Mouse (Mus musculus) stomach, embryonic 14.5 days (tissue): Measurements from ENCODE around the gene Stxbp1. TPM values are rescaled to one million over a fixed set of nuclear protein-coding genes. Genes with fewer than 3 reads are reported as not detected.

Experiments used
- ATAC-seq: fragments of 200-750 bp; cut with Nextera tagmentation; 2 replicates; pipeline ENCODE4 v1.8.0; 2017; ENCODE audit warnings: low read depth, moderate TSS enrichment; ENCODE audit not compliant: insufficient number of reproducible peaks, insufficient read depth, low FRiP score
- H3K27ac ChIP-seq: fragments of 300-500 bp; sonication (generic); 2 replicates; pipeline ENCODE4 v1.5.1; 2014; ENCODE audit warnings: mild to moderate bottlenecking, low read length, moderate library complexity, mixed read lengths
- H3K27me3 ChIP-seq: fragments of 300-500 bp; sonication (generic); 2 replicates; pipeline ENCODE4 v1.6.1; 2014; ENCODE audit warnings: low read length, control low read depth, mixed read lengths; ENCODE audit not compliant: control insufficient read depth, insufficient read depth
- H3K36me3 ChIP-seq: fragments of 300-500 bp; sonication (generic); 2 replicates; pipeline ENCODE4 v1.6.1; 2014; ENCODE audit warnings: mild to moderate bottlenecking, control low read depth, low read length, moderate library complexity, mixed read lengths; ENCODE audit not compliant: control insufficient read depth, insufficient read depth
- H3K4me1 ChIP-seq: fragments of 300-500 bp; sonication (generic); 2 replicates; pipeline ENCODE4 v1.6.1; 2014; ENCODE audit warnings: low read length, control low read depth, mixed read lengths; ENCODE audit not compliant: control insufficient read depth, insufficient read depth
- H3K4me2 ChIP-seq: fragments of 300-500 bp; sonication (generic); replicated peaks from 2 replicates; pipeline ENCODE4 v1.6.1; 2014; ENCODE audit warnings: low read depth, low read length, control low read depth
- H3K4me3 ChIP-seq: fragments of 300-500 bp; sonication (generic); 2 replicates; pipeline ENCODE4 v1.5.1; 2014; ENCODE audit warnings: low read depth, low read length, control low read depth
- H3K9ac ChIP-seq: fragments of 300-500 bp; sonication (generic); replicated peaks from 2 replicates; pipeline ENCODE4 v1.6.1; 2014; ENCODE audit warnings: low read depth, mild to moderate bottlenecking, control low read depth, low read length, moderate library complexity, mixed read lengths
- H3K9me3 ChIP-seq: fragments of 300-500 bp; sonication (generic); 2 replicates; pipeline ENCODE4 v1.6.1; 2016; ENCODE audit warnings: low read depth, low read length, control low read depth; ENCODE audit not compliant: control insufficient read depth
- WGBS: fragments of 180-500 bp; shearing (Covaris S2); extraction: QIAGEN DNeasy Blood & Tissue Kit; methylation state at CpG from one replicate; pipeline ENCODE4 v1.1.7; 2014; 5-methylcytosine and 5-hydroxymethylcytosine counted together
- polyA plus RNA-seq: library from polyadenylated mRNA; unstranded; fragments of >200 nt; fragmentation: Nextera tagmentation; extraction: Ambion mirVana; gene quantifications from 2 replicates; pipeline ENCODE4 v1.2.1, GENCODE M21; 2014

Stxbp1 gene
- polyA plus RNA-seq, 1 experiment from 2014 or later, result 23.5 TPM

GRCm38 (mm10) chr2:32877303-32877702 is 30.3 kb upstream of the Stxbp1 start:
- Histone ChIP-seq H3K27ac (peak overlapping the region; percentile 66; the same call in 1 of the 2 replicates), H3K36me3 (no peaks in the 10 kb centered on the region)

DNA sequence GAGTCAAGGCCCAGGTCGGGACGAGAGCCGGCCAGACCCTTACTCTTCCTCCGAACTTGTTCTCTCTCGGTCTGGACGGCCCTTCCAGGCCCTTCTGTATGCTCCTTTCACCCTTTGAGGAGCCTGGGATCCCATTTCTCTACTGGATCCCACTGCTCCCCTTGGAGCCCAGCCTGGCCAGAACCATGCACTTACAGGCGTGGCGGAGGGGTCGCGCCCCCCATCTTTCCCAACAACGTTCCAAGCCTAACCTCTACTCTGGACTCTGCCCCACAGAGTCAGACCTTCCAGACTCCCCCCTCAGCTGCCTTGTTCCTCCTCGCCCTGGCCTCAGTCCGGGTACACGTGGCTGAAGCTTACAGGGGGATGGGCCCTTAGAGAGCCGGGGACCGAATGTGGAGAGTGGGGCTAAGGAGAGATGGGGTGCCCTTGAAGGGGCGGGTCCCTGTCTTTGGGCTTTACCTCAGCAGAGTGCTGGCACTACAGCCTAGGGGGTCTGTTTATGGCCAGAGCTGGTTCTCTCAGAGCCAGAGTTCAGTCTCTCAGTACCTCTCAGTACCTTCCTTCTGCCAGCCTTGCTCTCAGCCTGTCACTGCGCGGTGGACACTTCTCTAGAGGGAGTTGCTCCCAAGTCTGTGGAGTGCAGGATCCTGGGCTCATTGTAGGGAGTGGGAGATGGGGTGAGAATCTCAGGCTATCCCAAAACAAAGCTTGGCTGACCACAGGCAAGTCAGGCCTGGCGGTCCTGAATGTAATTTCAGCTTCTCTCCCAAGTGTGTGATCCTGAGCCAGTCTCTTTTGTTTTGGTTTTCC is 29.7 kb upstream of the Stxbp1 start:
- Histone ChIP-seq H3K27ac (peak overlapping the region; percentile 66), H3K9me3 (no peaks in the 10 kb centered on the region), H3K4me3 (peak overlapping the region; percentile 78), H3K4me1 (peaks cover 51% of the 10 kb centered on the region), H3K4me2 (peak overlapping the region; percentile 89), H3K27me3 (no peaks in the 10 kb centered on the region), H3K9ac (peak overlapping the region; percentile 83), H3K36me3 (no peaks in the 10 kb centered on the region)
- no peak for ATAC-seq
- WGBS, result 3% methylated on average over 20 of the region's 20 CpGs

More at GRCm38 (mm10) chr2:32877303-32877702, 30.3 kb upstream of the Stxbp1 start:
- Histone ChIP-seq H3K9me3 (no peaks in the 10 kb centered on the region), H3K4me1 (peaks cover 57% of the 10 kb centered on the region), H3K27me3 (no peaks in the 10 kb centered on the region), H3K4me2 (peak overlapping the region; percentile 89), H3K9ac (peak overlapping the region; percentile 83), H3K4me3 (peak overlapping the region; percentile 78)
- ATAC-seq, result no peak
- WGBS, result 33% methylated on average over 5 of the region's 5 CpGs

- Histone ChIP-seq H3K9me3 (no peaks in the 10 kb centered on the region), H3K27me3 (no peaks in the 10 kb centered on the region), H3K4me3 (peak within 1 kb of the TSS; percentile 78), H3K36me3 (no peaks in the 10 kb centered on the region), H3K9ac (peak within 1 kb of the TSS; percentile 83), H3K27ac (peak within 1 kb of the TSS; percentile 88), H3K4me2 (peak within 1 kb of the TSS; percentile 89), H3K4me1 (peaks cover 43% of the 10 kb centered on the region)
- under 1% methylated on average over 68 of the region's 68 CpGs for WGBS
- ATAC-seq, result peak; percentile 85
Observed at GRCm38 (mm10) chr2:32875675-32876489, 28.8 kb upstream of the Stxbp1 start, which contains the start of gene Fam129b. TSS of gene Fam129b (plus strand) at chr2:32876114.

GRCm38 (mm10) chr2:32874951-32875674 is 28.1 kb upstream of the Stxbp1 start:
- H3K9me3 ChIP-seq, result no peaks in the 10 kb centered on the region
- no peaks in the 10 kb centered on the region for H3K36me3 ChIP-seq
- peak; percentile 4; the same call in 1 of the 2 replicates for ATAC-seq
- peak overlapping the region; percentile 83 for H3K9ac ChIP-seq
- H3K4me3 ChIP-seq, result peak overlapping the region; percentile 78
- no peaks in the 10 kb centered on the region for H3K27me3 ChIP-seq
- peaks cover 35% of the 10 kb centered on the region for H3K4me1 ChIP-seq
- H3K4me2 ChIP-seq, result peak overlapping the region; percentile 89
- peak overlapping the region; percentile 88 for H3K27ac ChIP-seq
- WGBS, result 8% methylated on average over 15 of the region's 15 CpGs

DNA sequence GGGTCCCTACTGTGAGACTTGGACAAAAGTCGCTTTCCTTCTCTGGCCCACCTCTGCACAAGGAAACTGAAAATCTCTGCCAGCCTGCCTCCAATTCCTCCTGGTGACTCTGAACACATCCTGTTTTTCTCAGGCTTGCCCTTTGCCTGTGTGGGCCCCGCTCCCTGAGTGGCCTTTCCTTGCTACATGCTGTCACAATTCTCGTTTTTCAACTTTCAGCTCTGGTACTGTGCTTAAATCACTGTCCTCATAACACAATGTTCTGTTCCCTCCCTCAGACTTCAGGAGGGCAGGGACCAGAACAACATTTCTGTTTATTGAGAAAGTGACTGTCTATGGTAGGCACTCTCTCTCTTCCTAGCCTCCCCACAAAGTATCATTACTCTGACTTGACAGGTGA is 27.0 kb upstream of the Stxbp1 start:
- WGBS, result 65% methylated on average over 3 of the region's 3 CpGs
- peak overlapping the region; percentile 48; the same call in 1 of the 2 replicates for H3K27ac ChIP-seq
- no peaks in the 10 kb centered on the region for H3K36me3 ChIP-seq
- no peak for ATAC-seq
- no peak overlapping the region for H3K4me2 ChIP-seq
- H3K4me1 ChIP-seq, result peaks cover 28% of the 10 kb centered on the region
- no peaks in the 10 kb centered on the region for H3K9me3 ChIP-seq
- no peaks in the 10 kb centered on the region for H3K27me3 ChIP-seq
- no peak overlapping the region for H3K9ac ChIP-seq
- H3K4me3 ChIP-seq, result no peak overlapping the region

GRCm38 (mm10) chr2:32870275-32871100 is 23.4 kb upstream of the Stxbp1 start:
- H3K9me3 ChIP-seq, result no peaks in the 10 kb centered on the region
- ATAC-seq, result no peak
- no peak overlapping the region for H3K4me2 ChIP-seq
- peaks cover 12% of the 10 kb centered on the region for H3K4me1 ChIP-seq
- H3K9ac ChIP-seq, result no peak overlapping the region
- H3K27ac ChIP-seq, result peak overlapping the region; percentile 55
- H3K27me3 ChIP-seq, result no peaks in the 10 kb centered on the region
- no peaks in the 10 kb centered on the region for H3K36me3 ChIP-seq
- 39% methylated on average over 7 of the region's 8 CpGs for WGBS
- no peak overlapping the region for H3K4me3 ChIP-seq

- H3K27me3 ChIP-seq, result no peaks in the 10 kb centered on the region
- no peaks in the 10 kb centered on the region for H3K9me3 ChIP-seq
- H3K27ac ChIP-seq, result peak overlapping the region; percentile 55; the same call in 1 of the 2 replicates
- H3K4me2 ChIP-seq, result no peak overlapping the region
- H3K4me1 ChIP-seq, result peaks cover 7% of the 10 kb centered on the region
- H3K4me3 ChIP-seq, result no peak overlapping the region
- no peak overlapping the region for H3K9ac ChIP-seq
- 43% methylated on average over 6 of the region's 6 CpGs for WGBS
- no peak for ATAC-seq
- no peaks in the 10 kb centered on the region for H3K36me3 ChIP-seq
Observed at GRCm38 (mm10) chr2:32869721-32870274, 22.8 kb upstream of the Stxbp1 start.
